14 mouse cellular contexts compared by ENCODE assay signal in the genomic region with DNA sequence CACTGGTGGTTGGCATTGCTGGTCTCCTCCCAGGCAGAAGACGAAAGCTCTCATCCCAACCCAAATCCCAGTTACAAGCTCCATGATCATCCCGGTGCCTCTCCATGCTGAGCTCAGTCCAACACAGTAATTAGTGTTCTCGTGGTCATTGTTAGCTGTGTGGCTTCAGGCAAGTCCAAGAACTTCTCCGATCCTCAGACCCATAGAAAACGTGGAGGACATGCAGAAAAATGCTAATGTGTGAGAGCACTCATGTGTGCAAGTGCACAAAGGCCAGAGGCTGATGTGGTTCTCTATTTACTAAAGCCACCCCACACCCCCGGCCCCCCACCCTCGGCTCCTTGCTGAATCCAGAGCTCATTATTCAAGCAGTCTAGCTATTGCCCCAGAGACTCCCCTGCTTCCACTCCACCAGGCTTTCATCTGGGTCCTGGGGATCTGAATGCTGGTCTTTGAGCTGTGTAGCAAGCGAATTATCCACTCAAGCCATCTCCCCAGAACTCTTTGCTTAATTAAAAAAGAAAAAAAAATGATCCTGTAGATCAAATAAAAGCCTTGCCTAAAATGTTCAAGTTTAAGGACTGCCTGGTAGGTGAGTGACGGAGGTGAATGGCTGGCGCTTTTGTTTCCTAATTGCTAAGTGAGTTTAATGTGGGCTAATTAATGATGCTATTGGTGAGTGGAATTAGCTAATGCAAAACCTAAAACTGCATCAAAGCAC. TPM values are rescaled to one million over a fixed set of nuclear protein-coding genes. Genes with fewer than 3 reads are reported as not detected.
DNase-seq lines count a peak whose midpoint lies in the region; ATAC-seq lines count a peak whose summit lies in the region.
"Had no signal": no experiment of that assay in that cellular context is flagged by ENCODE, and none has a peak within 500 bp of the region (broad histone marks: within the 10 kb centered on the region; RNA-seq: fewer than 3 reads in every experiment).

No protein-coding gene starts in this region.

- 57% methylated on average over 10 of the region's 10 CpGs for WGBS in limb, embryonic 12.5 days
- 68% methylated on average over 10 of the region's 10 CpGs for WGBS in limb, embryonic 10.5 days
- 4% methylated on average over 10 of the region's 10 CpGs for WGBS in forebrain, embryonic 14.5 days
- 61% methylated on average over 10 of the region's 10 CpGs for WGBS in limb, embryonic 13.5 days
- WGBS in neural tube, embryonic 14.5 days: 35% methylated on average over 10 of the region's 10 CpGs

- H3K36me3 ChIP-seq in limb, embryonic 12.5 days: no peaks in the 10 kb centered on the region
- no peaks in the 10 kb centered on the region for H3K36me3 ChIP-seq in limb, embryonic 10.5 days
- H3K36me3 ChIP-seq in forebrain, embryonic 14.5 days (ENCODE audit: control insufficient read depth, insufficient read depth, low read length): no peaks in the 10 kb centered on the region
- H3K36me3 ChIP-seq in limb, embryonic 13.5 days: no peaks in the 10 kb centered on the region
- H3K36me3 ChIP-seq in neural tube, embryonic 14.5 days (ENCODE audit: control insufficient read depth, insufficient read depth, low read length): no peaks in the 10 kb centered on the region
- H3K36me3 ChIP-seq: G1E had no signal

- no peak overlapping the region for H3K9ac ChIP-seq in limb, embryonic 12.5 days (replicated peaks)
- no peak overlapping the region for H3K9ac ChIP-seq in forebrain, embryonic 14.5 days (ENCODE audit: low read length)
- no peak overlapping the region for H3K9ac ChIP-seq in limb, embryonic 13.5 days
- H3K9ac ChIP-seq in neural tube, embryonic 14.5 days (replicated peaks; ENCODE audit: low read depth, low read length): no peak overlapping the region

- no peak overlapping the region for H3K27ac ChIP-seq in limb, embryonic 12.5 days
- H3K27ac ChIP-seq in limb, embryonic 10.5 days: no peak overlapping the region
- peak overlapping the region; percentile 44; the same call in 1 of the 2 replicates for H3K27ac ChIP-seq in forebrain, embryonic 14.5 days (ENCODE audit: low read depth, low read length)
- H3K27ac ChIP-seq in limb, embryonic 13.5 days: no peak overlapping the region
- no peak overlapping the region for H3K27ac ChIP-seq in neural tube, embryonic 14.5 days (ENCODE audit: low read depth, low read length)

- no peaks in the 10 kb centered on the region for H3K9me3 ChIP-seq in limb, embryonic 12.5 days
- no peaks in the 10 kb centered on the region for H3K9me3 ChIP-seq in limb, embryonic 10.5 days (replicated peaks)
- H3K9me3 ChIP-seq in forebrain, embryonic 14.5 days (replicated peaks; ENCODE audit: control insufficient read depth, low read length): no peaks in the 10 kb centered on the region
- H3K9me3 ChIP-seq in limb, embryonic 13.5 days: no peaks in the 10 kb centered on the region
- H3K9me3 ChIP-seq in neural tube, embryonic 14.5 days (ENCODE audit: control insufficient read depth, low read length): no peaks in the 10 kb centered on the region
- H3K9me3 ChIP-seq: G1E had no signal

- H3K4me1 ChIP-seq in limb, embryonic 12.5 days (replicated peaks): peaks cover 11% of the 10 kb centered on the region; the same call in 1 of the 2 replicates
- H3K4me1 ChIP-seq in limb, embryonic 10.5 days: peaks cover 19% of the 10 kb centered on the region
- peaks cover 15% of the 10 kb centered on the region for H3K4me1 ChIP-seq in forebrain, embryonic 14.5 days (ENCODE audit: control insufficient read depth, insufficient read depth, low read length)
- peaks cover 12% of the 10 kb centered on the region; the same call in 1 of the 2 replicates for H3K4me1 ChIP-seq in limb, embryonic 13.5 days
- H3K4me1 ChIP-seq in neural tube, embryonic 14.5 days (ENCODE audit: control insufficient read depth, insufficient read depth, low read length): 0 out of 2 replicates have a peak, but pooled peaks cover 2% of the 10 kb centered on the region

- no peak for ATAC-seq in limb, embryonic 12.5 days (ENCODE audit: insufficient number of reproducible peaks, insufficient read depth, low FRiP score, low TSS enrichment, low read depth)
- peak; percentile 91 for ATAC-seq in forebrain, embryonic 14.5 days
- ATAC-seq in limb, embryonic 13.5 days (ENCODE audit: low FRiP score, low read depth): no peak
- peak; percentile 33; the same call in 1 of the 2 replicates for ATAC-seq in neural tube, embryonic 14.5 days (ENCODE audit: low read depth)
- no peak for ATAC-seq in cerebellum, adult (ENCODE audit: insufficient number of reproducible peaks, low FRiP score, low TSS enrichment)

- no peak overlapping the region for H3K4me3 ChIP-seq in limb, embryonic 12.5 days (replicated peaks)
- H3K4me3 ChIP-seq in limb, embryonic 10.5 days: no peak overlapping the region
- H3K4me3 ChIP-seq in forebrain, embryonic 14.5 days (ENCODE audit: low read depth, low read length): no peak overlapping the region
- no peak overlapping the region for H3K4me3 ChIP-seq in limb, embryonic 13.5 days
- no peak overlapping the region for H3K4me3 ChIP-seq in neural tube, embryonic 14.5 days (ENCODE audit: low read depth, low read length)

- H3K4me2 ChIP-seq in limb, embryonic 12.5 days: 0 out of 2 replicates have a peak overlapping the region, but pooled peaks have one; percentile 25
- peak overlapping the region; percentile 36; the same call in 1 of the 2 replicates for H3K4me2 ChIP-seq in forebrain, embryonic 14.5 days (ENCODE audit: low read length)
- H3K4me2 ChIP-seq in limb, embryonic 13.5 days (replicated peaks): peak overlapping the region; percentile 66
- no peak overlapping the region for H3K4me2 ChIP-seq in neural tube, embryonic 14.5 days (ENCODE audit: low read depth, low read length)

- DNase-seq in limb, embryonic 10.5 days (ENCODE audit: low spot score): no peak
- peak; percentile 92 for DNase-seq in forebrain, embryonic 14.5 days (ENCODE audit: low spot score)
- DNase-seq in layer of hippocampus, postnatal 14 days (ENCODE audit: low spot score in 2 of 2): no peak
- DNase-seq in layer of hippocampus, adult 11-12 months (ENCODE audit: low spot score): no peak

- 0 out of 2 replicates have a peak, but pooled peaks cover 3% of the 10 kb centered on the region for H3K27me3 ChIP-seq in limb, embryonic 12.5 days
- H3K27me3 ChIP-seq in limb, embryonic 10.5 days (ENCODE audit: low read depth, poor library complexity, severe bottlenecking): peaks cover 11% of the 10 kb centered on the region; the same call in 1 of the 2 replicates
- peaks cover 14% of the 10 kb centered on the region for H3K27me3 ChIP-seq in forebrain, embryonic 14.5 days (replicated peaks; ENCODE audit: control insufficient read depth, insufficient read depth, low read length)
- H3K27me3 ChIP-seq in limb, embryonic 13.5 days: no peaks in the 10 kb centered on the region; the same call in 1 of the 2 replicates
- no peaks in the 10 kb centered on the region for H3K27me3 ChIP-seq in neural tube, embryonic 14.5 days (ENCODE audit: control insufficient read depth, insufficient read depth, low read length)

RNA-seq across cellular contexts. Expression of gene Edar, which starts 2.7 kb away (rescaled TPM):
- polyA plus RNA-seq in limb, embryonic 12.5 days (2016; fragmentation: Nextera tagmentation; extraction: Ambion mirVana): 1.6 and 2.5 TPM in 2 replicates
- polyA plus RNA-seq in limb, embryonic 10.5 days (2016; fragmentation: Nextera tagmentation; extraction: Ambion mirVana): 1.8 and 2.3 TPM in 2 replicates
- 0.89 and 0.98 TPM in 2 replicates for polyA plus RNA-seq in forebrain, embryonic 14.5 days (2014; fragmentation: Nextera tagmentation; extraction: Ambion mirVana)
- 1.4 and 1.7 TPM in 2 replicates for polyA plus RNA-seq in limb, embryonic 13.5 days (2015; fragmentation: Nextera tagmentation; extraction: Ambion mirVana)
- polyA plus RNA-seq in neural tube, embryonic 14.5 days (2014; fragmentation: Nextera tagmentation; extraction: Ambion mirVana): 0.07 and 0.26 TPM in 2 replicates
- under 1 TPM; 0.23 to 0.26 TPM for total RNA-seq in layer of hippocampus, postnatal 14 days (2021)
- total RNA-seq: G1E had no signal
- polyA plus RNA-seq: G1E had no signal

RNA-seq across cellular contexts. Expression of gene Gm17542, which starts 45.3 kb away (rescaled TPM):
- not detected in 2 replicates for polyA plus RNA-seq in limb, embryonic 12.5 days (2016; fragmentation: Nextera tagmentation; extraction: Ambion mirVana)
- not detected in 2 replicates for polyA plus RNA-seq in limb, embryonic 10.5 days (2016; fragmentation: Nextera tagmentation; extraction: Ambion mirVana)
- not detected in 2 replicates for polyA plus RNA-seq in forebrain, embryonic 14.5 days (2014; fragmentation: Nextera tagmentation; extraction: Ambion mirVana)
- polyA plus RNA-seq in limb, embryonic 13.5 days (2015; fragmentation: Nextera tagmentation; extraction: Ambion mirVana): not detected in 2 replicates
- polyA plus RNA-seq in neural tube, embryonic 14.5 days (2014; fragmentation: Nextera tagmentation; extraction: Ambion mirVana): not detected in 2 replicates
- total RNA-seq in layer of hippocampus, postnatal 14 days (2021): not detected
- total RNA-seq: G1E; gastrocnemius, postnatal 10 days; layer of hippocampus, adult 8-10 months had no signal
- polyA plus RNA-seq: G1E; heart, embryonic 14.5 days; limb, embryonic 11.5 days; lung, adult 2 months had no signal

Comparison
In these comparisons a context has a peak if more than half of its experiments do, and no peak if none do; other contexts are left out.
1. ATAC-seq: peak in forebrain, embryonic 14.5 days (single experiment) and neural tube, embryonic 14.5 days (single experiment); none in limb, embryonic 12.5 days (single experiment), limb, embryonic 13.5 days (single experiment) and cerebellum, adult (single experiment).